Mouse (Mus musculus) CH12.LX (cell line): ENCODE measurements around the gene Lsp1.

ENCODE experiments used
- CHD1 ChIP-seq: IDR thresholded peaks from 2 replicates; pipeline ENCODE4 v1.6.1; 2012; ENCODE audit warnings: low read depth, low read length, improper control_type of control experiment, inconsistent platforms
- CHD2 ChIP-seq: IDR thresholded peaks from 2 replicates; pipeline ENCODE4 v1.6.1; 2011; ENCODE audit warnings: low read length, improper control_type of control experiment
- GABPA ChIP-seq: IDR thresholded peaks from 2 replicates; pipeline ENCODE4 v1.6.1; 2012; ENCODE audit warnings: low read depth, low read length, improper control_type of control experiment, inconsistent platforms; ENCODE audit not compliant: insufficient replicate concordance
- HCFC1 ChIP-seq: IDR thresholded peaks from 2 replicates; pipeline ENCODE4 v1.6.1; 2012; ENCODE audit warnings: low read depth, mild to moderate bottlenecking, inconsistent platforms, low read length, improper control_type of control experiment
- JUND ChIP-seq: conservative IDR thresholded peaks from 2 replicates; pipeline ENCODE4 v1.6.1; 2011; ENCODE audit warnings: low read depth, low read length, improper control_type of control experiment
- KAT2A ChIP-seq: IDR thresholded peaks from 2 replicates; pipeline ENCODE4 v1.6.1; 2012; ENCODE audit warnings: low read length, improper control_type of control experiment, inconsistent platforms; ENCODE audit not compliant: insufficient replicate concordance
- NELFE ChIP-seq: IDR thresholded peaks from 2 replicates; pipeline ENCODE4 v1.6.1; 2011; ENCODE audit warnings: low read depth, low read length, improper control_type of control experiment
- POLR2A ChIP-seq: IDR thresholded peaks from 2 replicates; pipeline ENCODE4 v1.6.1; 2011; ENCODE audit warnings: low read depth, mild to moderate bottlenecking, improper control_type of control experiment, low read length
- RCOR1 ChIP-seq: conservative IDR thresholded peaks from 2 replicates; pipeline ENCODE4 v1.6.1; 2012; ENCODE audit warnings: low read depth, mild to moderate bottlenecking, inconsistent platforms, low read length, improper control_type of control experiment
- USF1 ChIP-seq: IDR thresholded peaks from 2 replicates; pipeline ENCODE4 v1.6.1; 2014; ENCODE audit warnings: low read depth, mild to moderate bottlenecking, inconsistent platforms, low read length, improper control_type of control experiment
- USF2 ChIP-seq: conservative IDR thresholded peaks from 2 replicates; pipeline ENCODE4 v1.6.1; 2011; ENCODE audit warnings: low read depth, low read length, improper control_type of control experiment
- ZC3H11A ChIP-seq: IDR thresholded peaks from 2 replicates; pipeline ENCODE4 v1.6.1; 2012; ENCODE audit warnings: low read depth, mild to moderate bottlenecking, inconsistent platforms, low read length, improper control_type of control experiment
- ZMIZ1 ChIP-seq: IDR thresholded peaks from 2 replicates; pipeline ENCODE4 v1.6.1; 2012; ENCODE audit warnings: low read depth, mild to moderate bottlenecking, inconsistent platforms, low read length, improper control_type of control experiment

- TF ChIP-seq GABPA (no peak), NELFE (no peak), ZC3H11A (no peak), USF1 (no peak), KAT2A (no peak), ZMIZ1 (no peak), CHD1 (no peak), RCOR1 (no peak), JUND (no peak), HCFC1 (no peak), CHD2 (no peak), POLR2A (no peak), USF2 (no peak)
Observed at GRCm38 (mm10) chr7:142418027-142418426, 42.6 kb upstream of the Lsp1 start.
